ENCODE assay signal across 8 mouse cellular contexts in genomic region chr10:25297666-25298263, GRCm38 (mm10). TPM values are rescaled to one million over a fixed set of nuclear protein-coding genes. Genes with fewer than 3 reads are reported as not detected.
DNase-seq lines count a peak whose midpoint lies in the region; ATAC-seq and TF ChIP-seq lines count a peak whose summit lies in the region.

No protein-coding gene starts in this region.

- no peak for TF ChIP-seq CTCF in E14TG2a.4 (conservative IDR thresholded peaks at IDR 0.05; ENCODE audit: low read length)
- no peak for TF ChIP-seq CTCF in midbrain, postnatal 0 days (IDR thresholded peaks at IDR 0.05)

- peak overlapping the region; percentile 82 for H3K4me3 ChIP-seq in E14TG2a.4 (replicated peaks; ENCODE audit: low read length)
- H3K4me3 ChIP-seq in embryonic facial prominence, embryonic 15.5 days (replicated peaks), result peak overlapping the region; percentile 66
- peak overlapping the region; percentile 80 for H3K4me3 ChIP-seq in intestine, embryonic 15.5 days (replicated peaks)
- H3K4me3 ChIP-seq in midbrain, postnatal 0 days (ENCODE audit: low read depth, low read length), result peak overlapping the region; percentile 68; the same call in 1 of the 2 replicates

- intact Hi-C loops in heart, postnatal 25 days (cut with DNase I), result no loop called here
- intact Hi-C loops in left cerebral cortex, postnatal 10 days (cut with DNase I), result loop anchor here (5.0 kb wide), 1 partner anchor 65 kb away; no protein-coding TSS in a partner anchor

- peak overlapping the region; percentile 64 for H3K4me2 ChIP-seq in embryonic facial prominence, embryonic 15.5 days (replicated peaks)
- peak overlapping the region; percentile 69 for H3K4me2 ChIP-seq in intestine, embryonic 15.5 days (replicated peaks)
- peak overlapping the region; percentile 75 for H3K4me2 ChIP-seq in midbrain, postnatal 0 days (ENCODE audit: low read depth, low read length, poor library complexity, severe bottlenecking)

- peaks cover 3% of the 10 kb centered on the region; the same call in 1 of the 2 replicates for H3K9me3 ChIP-seq in E14TG2a.4 (ENCODE audit: low read length)
- H3K9me3 ChIP-seq in embryonic facial prominence, embryonic 15.5 days (replicated peaks), result no peaks in the 10 kb centered on the region
- no peaks in the 10 kb centered on the region for H3K9me3 ChIP-seq in intestine, embryonic 15.5 days
- H3K9me3 ChIP-seq in midbrain, postnatal 0 days (ENCODE audit: low read length), result no peaks in the 10 kb centered on the region

- H3K27me3 ChIP-seq in E14TG2a.4 (ENCODE audit: insufficient read depth, low read length), result no peaks in the 10 kb centered on the region
- no peaks in the 10 kb centered on the region for H3K27me3 ChIP-seq in embryonic facial prominence, embryonic 15.5 days
- no peaks in the 10 kb centered on the region for H3K27me3 ChIP-seq in intestine, embryonic 15.5 days (replicated peaks)
- H3K27me3 ChIP-seq in midbrain, postnatal 0 days (ENCODE audit: insufficient read depth, low read length), result no peaks in the 10 kb centered on the region

- DNase-seq in heart, adult 11 months, result peak; percentile 92
- DNase-seq in heart, postnatal 25 days (ENCODE audit: low spot score), result no peak
- DNase-seq in midbrain, postnatal 0 days (ENCODE audit: low spot score), result no peak
- no peak for DNase-seq in left cerebral cortex, postnatal 10 days (ENCODE audit: extremely low spot score in 1 of 2, low spot score in 2 of 2)
- no peak for DNase-seq in left cerebral cortex, adult 8-10 months (ENCODE audit: low spot score in 2 of 2)

- peak overlapping the region; percentile 95 for H3K27ac ChIP-seq in embryonic facial prominence, embryonic 15.5 days (replicated peaks)
- peak overlapping the region; percentile 37 for H3K27ac ChIP-seq in intestine, embryonic 15.5 days
- peak overlapping the region; percentile 7; the same call in 1 of the 2 replicates for H3K27ac ChIP-seq in midbrain, postnatal 0 days (ENCODE audit: low read depth, low read length)

- no peak for ATAC-seq in embryonic facial prominence, embryonic 15.5 days (ENCODE audit: insufficient number of reproducible peaks, low FRiP score, low TSS enrichment, low read depth)
- ATAC-seq in intestine, embryonic 15.5 days, result no peak
- no peak for ATAC-seq in midbrain, postnatal 0 days (ENCODE audit: low FRiP score)

- H3K9ac ChIP-seq in embryonic facial prominence, embryonic 15.5 days, result peak overlapping the region; percentile 65; the same call in 1 of the 2 replicates
- H3K9ac ChIP-seq in intestine, embryonic 15.5 days, result no peak overlapping the region
- peak overlapping the region; percentile 85; the same call in 1 of the 2 replicates for H3K9ac ChIP-seq in midbrain, postnatal 0 days (replicated peaks; ENCODE audit: low read length, poor library complexity, severe bottlenecking)

- peaks cover 42% of the 10 kb centered on the region for H3K4me1 ChIP-seq in E14TG2a.4 (replicated peaks; ENCODE audit: low read depth, low read length)
- H3K4me1 ChIP-seq in embryonic facial prominence, embryonic 15.5 days, result peaks cover 17% of the 10 kb centered on the region
- H3K4me1 ChIP-seq in intestine, embryonic 15.5 days (replicated peaks), result peaks cover 8% of the 10 kb centered on the region; the same call in 1 of the 2 replicates
- H3K4me1 ChIP-seq in midbrain, postnatal 0 days (ENCODE audit: insufficient read depth, low read length), result peaks cover 9% of the 10 kb centered on the region; the same call in 1 of the 2 replicates

- 6% methylated on average over 12 of the region's 12 CpGs for WGBS in embryonic facial prominence, embryonic 15.5 days
- 13% methylated on average over 12 of the region's 12 CpGs for WGBS in intestine, embryonic 15.5 days
- WGBS in midbrain, postnatal 0 days, result 19% methylated on average over 12 of the region's 12 CpGs

- no peaks in the 10 kb centered on the region for H3K36me3 ChIP-seq in E14TG2a.4 (ENCODE audit: insufficient read depth, low read length)
- no peaks in the 10 kb centered on the region for H3K36me3 ChIP-seq in embryonic facial prominence, embryonic 15.5 days
- H3K36me3 ChIP-seq in intestine, embryonic 15.5 days, result no peaks in the 10 kb centered on the region
- H3K36me3 ChIP-seq in midbrain, postnatal 0 days (ENCODE audit: insufficient read depth, low read length), result no peaks in the 10 kb centered on the region

RNA-seq across cellular contexts. Expression of gene Akap7, which starts 9.9 kb away (rescaled TPM):
- total RNA-seq in heart, postnatal 25 days (2021), result 10 to 100 TPM; 52.6 to 58.2 TPM
- 18.8 and 22.3 TPM in 2 replicates for polyA plus RNA-seq in embryonic facial prominence, embryonic 15.5 days (2015; fragmentation: Nextera tagmentation; extraction: Ambion mirVana)
- polyA plus RNA-seq in intestine, embryonic 15.5 days (2015; fragmentation: Nextera tagmentation; extraction: Ambion mirVana), result 41.9 and 45.6 TPM in 2 replicates
- total RNA-seq in midbrain, postnatal 0 days (2014; rRNA removed), result 81.3 and 95.7 TPM in 2 replicates
- polyA plus RNA-seq in midbrain, postnatal 0 days (2015; fragmentation: Nextera tagmentation; extraction: Ambion mirVana), result 70.5 and 73.2 TPM in 2 replicates
- total RNA-seq in left cerebral cortex, postnatal 10 days (2021), result 100 to 1,000 TPM; 128 to 158 TPM
- total RNA-seq in left cerebral cortex, adult 8-10 months (2022), result 10 to 100 TPM; 68.4 to 76.6 (median 72.1) TPM

Comparison
In these comparisons a context has a peak if more than half of its experiments do, and no peak if none do; other contexts are left out.
1. H3K27ac ChIP-seq: peak in every context shown above with its lines; median percentile 95 in embryonic facial prominence, embryonic 15.5 days; 37 in intestine, embryonic 15.5 days; 7 in midbrain, postnatal 0 days.